Mouse (Mus musculus) midbrain, embryonic 14.5 days (tissue): Measurements from ENCODE around the gene Tnfrsf8. TPM values are rescaled to one million over a fixed set of nuclear protein-coding genes. Genes with fewer than 3 reads are reported as not detected.

Source experiments
- ATAC-seq: fragments of 200-750 bp; cut with Nextera tagmentation; 2 replicates; pipeline ENCODE4 v1.8.0; 2017; ENCODE audit warnings: moderate number of reproducible peaks, moderate library complexity; ENCODE audit not compliant: low FRiP score, low TSS enrichment
- DNase-seq: peaks from one replicate; pipeline ENCODE4 v3.0.0-alpha.2; 2015
- H3K27ac ChIP-seq: fragments of 300-500 bp; sonication (generic); replicated peaks from 2 replicates; pipeline ENCODE4 v1.5.1; 2014; ENCODE audit warnings: mild to moderate bottlenecking, low read depth, low read length, moderate library complexity
- H3K27me3 ChIP-seq: fragments of 300-500 bp; sonication (generic); 2 replicates; pipeline ENCODE4 v1.6.1; 2014; ENCODE audit warnings: low read length, control low read depth, mixed read lengths; ENCODE audit not compliant: control insufficient read depth, insufficient read depth
- H3K36me3 ChIP-seq: fragments of 300-500 bp; sonication (generic); 2 replicates; pipeline ENCODE4 v1.6.1; 2014; ENCODE audit warnings: low read length, control low read depth; ENCODE audit not compliant: control insufficient read depth, insufficient read depth
- H3K4me1 ChIP-seq: fragments of 300-500 bp; sonication (generic); 2 replicates; pipeline ENCODE4 v1.6.1; 2014; ENCODE audit warnings: mild to moderate bottlenecking, antibody characterized with exemption, low read length, control low read depth; ENCODE audit not compliant: control insufficient read depth, insufficient read depth
- H3K4me2 ChIP-seq: fragments of 300-500 bp; sonication (generic); 2 replicates; pipeline ENCODE4 v1.6.1; 2014; ENCODE audit warnings: mild to moderate bottlenecking, low read length, moderate library complexity
- H3K4me3 ChIP-seq: fragments of 300-500 bp; sonication (generic); replicated peaks from 2 replicates; pipeline ENCODE4 v1.5.1; 2014; ENCODE audit warnings: low read depth, low read length
- H3K9ac ChIP-seq: fragments of 300-500 bp; sonication (generic); replicated peaks from 2 replicates; pipeline ENCODE4 v1.6.1; 2014; ENCODE audit warnings: mild to moderate bottlenecking, low read length, moderate library complexity
- H3K9me3 ChIP-seq: fragments of 300-500 bp; sonication (generic); 2 replicates; pipeline ENCODE4 v1.6.1; 2016; ENCODE audit warnings: low read length, control low read depth, mixed read lengths; ENCODE audit not compliant: control insufficient read depth
- WGBS: fragments of 180-500 bp; shearing (Covaris S2); extraction: QIAGEN DNeasy Blood & Tissue Kit; methylation state at CpG from one replicate; pipeline ENCODE4 v1.1.7; 2014; 5-methylcytosine and 5-hydroxymethylcytosine counted together
- polyA plus RNA-seq: library from polyadenylated mRNA; unstranded; fragments of >200 nt; fragmentation: Nextera tagmentation; extraction: Ambion mirVana; gene quantifications from 2 replicates; pipeline ENCODE4 v1.2.1, GENCODE M21; 2014

The Tnfrsf8 gene
- polyA plus RNA-seq, 1 experiment from 2014 or later: 0.29 TPM

GRCm38 (mm10) chr4:145337906-145338858, 23.2 kb upstream of the Tnfrsf8 start:
- H3K4me2 ChIP-seq: no peak overlapping the region
- WGBS: 81% methylated on average over 9 of the region's 9 CpGs
- H3K27ac ChIP-seq: no peak overlapping the region
- no peak overlapping the region for H3K4me3 ChIP-seq
- no peaks in the 10 kb centered on the region for H3K27me3 ChIP-seq
- ATAC-seq (no peak), DNase-seq (no peak)
- no peak overlapping the region for H3K9ac ChIP-seq
- no peaks in the 10 kb centered on the region for H3K4me1 ChIP-seq
- no peaks in the 10 kb centered on the region for H3K9me3 ChIP-seq
- no peaks in the 10 kb centered on the region for H3K36me3 ChIP-seq

DNA sequence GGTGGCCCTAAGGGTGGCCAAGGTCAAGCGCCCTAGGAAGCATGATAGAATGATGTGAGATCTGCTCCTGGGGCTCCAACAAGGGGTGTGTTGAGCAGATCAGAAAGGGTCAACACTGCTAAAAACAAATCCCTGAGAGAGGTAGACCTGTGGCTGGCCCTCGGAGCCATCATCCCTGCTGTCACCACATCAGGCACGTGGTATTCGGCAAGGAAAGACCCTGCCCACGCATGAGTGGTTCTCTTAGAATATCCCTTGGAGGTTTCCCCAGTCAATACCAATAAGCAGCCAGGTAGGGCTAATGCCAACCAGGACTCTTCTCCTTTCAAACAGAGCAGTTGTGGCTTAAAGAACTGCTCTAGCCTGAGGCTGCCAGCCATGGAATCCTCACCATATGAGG, 21.6 kb upstream of the Tnfrsf8 start:
- no peaks in the 10 kb centered on the region for H3K27me3 ChIP-seq
- no peak for DNase-seq
- H3K9me3 ChIP-seq: no peaks in the 10 kb centered on the region
- WGBS: 78% methylated on average over 5 of the region's 5 CpGs
- no peak overlapping the region for H3K27ac ChIP-seq
- H3K4me1 ChIP-seq: no peaks in the 10 kb centered on the region
- H3K9ac ChIP-seq: no peak overlapping the region
- no peak overlapping the region for H3K4me3 ChIP-seq
- no peaks in the 10 kb centered on the region for H3K36me3 ChIP-seq
- H3K4me2 ChIP-seq: no peak overlapping the region
- ATAC-seq: no peak

DNA sequence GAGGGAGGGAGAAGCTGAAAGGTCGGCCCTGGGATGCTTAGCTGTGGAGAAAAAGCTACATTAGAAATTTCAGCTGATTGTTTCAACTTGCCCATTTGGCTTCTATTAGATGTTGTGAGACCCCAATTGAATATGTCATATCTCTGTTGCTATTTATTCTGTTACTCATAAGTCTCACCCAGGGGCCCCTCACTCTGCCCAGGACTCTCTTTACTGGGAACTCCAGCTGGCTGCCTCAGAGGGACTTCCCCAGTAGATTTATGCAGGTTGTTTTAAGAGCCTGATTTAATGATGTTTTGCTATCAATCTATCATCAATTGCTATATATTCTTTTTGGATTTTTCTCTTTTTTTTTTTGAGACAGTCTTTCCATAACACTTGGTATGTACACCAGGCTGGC, 21.1 kb upstream of the Tnfrsf8 start:
- ATAC-seq: no peak

DNA sequence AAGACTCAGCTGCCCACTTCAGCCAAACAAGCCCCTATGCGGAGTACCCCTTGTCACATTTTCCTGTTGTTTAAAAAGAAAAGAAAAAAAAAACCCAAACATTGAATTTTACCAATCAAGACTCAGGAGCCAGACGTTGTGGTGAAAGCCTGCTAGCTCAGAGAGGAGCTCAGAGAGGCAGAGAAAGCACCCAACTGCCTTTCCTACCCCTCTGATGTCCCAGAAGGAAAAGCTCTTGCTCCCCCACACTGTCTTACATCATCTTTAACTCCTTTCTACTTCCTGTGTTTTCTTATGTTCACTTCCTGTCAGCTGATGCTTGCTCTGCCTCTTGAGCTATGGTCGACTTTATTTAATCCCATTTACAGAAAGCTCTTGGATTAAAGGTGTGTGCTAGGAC, 8.7 kb upstream of the Tnfrsf8 start:
- Histone ChIP-seq H3K4me1 (no peaks in the 10 kb centered on the region), H3K36me3 (no peaks in the 10 kb centered on the region), H3K27me3 (no peaks in the 10 kb centered on the region), H3K27ac (no peak overlapping the region), H3K4me2 (no peak overlapping the region), H3K9me3 (no peaks in the 10 kb centered on the region), H3K4me3 (no peak overlapping the region), H3K9ac (no peak overlapping the region)
- no peak for ATAC-seq
- DNase-seq: no peak
- WGBS: 60% methylated on average over 3 of the region's 3 CpGs

More for the DNA sequence above, 21.1 kb upstream of the Tnfrsf8 start:
- 67% methylated on average over 1 of the region's 1 CpGs for WGBS
- H3K27ac ChIP-seq: no peak overlapping the region
- no peaks in the 10 kb centered on the region for H3K27me3 ChIP-seq
- no peaks in the 10 kb centered on the region for H3K4me1 ChIP-seq
- no peak overlapping the region for H3K4me3 ChIP-seq
- H3K4me2 ChIP-seq: no peak overlapping the region
- H3K36me3 ChIP-seq: no peaks in the 10 kb centered on the region
- no peak overlapping the region for H3K9ac ChIP-seq
- DNase-seq: no peak
- no peaks in the 10 kb centered on the region for H3K9me3 ChIP-seq

- Histone ChIP-seq H3K4me2 (no peak overlapping the region), H3K4me1 (no peaks in the 10 kb centered on the region), H3K9me3 (no peaks in the 10 kb centered on the region), H3K36me3 (no peaks in the 10 kb centered on the region), H3K27me3 (no peaks in the 10 kb centered on the region), H3K4me3 (no peak overlapping the region), H3K9ac (no peak overlapping the region), H3K27ac (no peak overlapping the region)
- no peak for DNase-seq
- ATAC-seq: no peak
- 73% methylated on average over 8 of the region's 8 CpGs for WGBS
Measured at GRCm38 (mm10) chr4:145322995-145323627, 8.1 kb upstream of the Tnfrsf8 start.

DNA sequence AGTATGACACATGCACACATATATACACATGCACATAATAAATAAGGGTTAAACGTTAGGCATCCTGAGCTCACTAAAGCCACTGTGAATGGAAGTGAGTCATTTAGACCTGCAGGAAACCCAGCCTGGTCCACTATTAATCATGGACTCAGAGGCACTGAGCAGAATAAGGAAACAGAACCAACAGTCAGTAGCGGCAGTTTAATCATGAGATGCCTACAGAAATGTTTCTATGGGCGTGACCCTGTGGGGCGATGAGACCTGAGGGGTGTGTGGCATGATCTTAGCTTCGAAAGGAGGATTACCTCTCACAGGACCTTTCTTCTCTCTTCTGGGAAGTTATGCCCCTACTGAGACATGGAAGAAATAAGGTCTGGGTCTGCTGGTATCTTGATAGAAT, 7.2 kb upstream of the Tnfrsf8 start:
- Histone ChIP-seq H3K4me1 (no peaks in the 10 kb centered on the region), H3K36me3 (no peaks in the 10 kb centered on the region), H3K4me3 (no peak overlapping the region), H3K4me2 (no peak overlapping the region), H3K9me3 (no peaks in the 10 kb centered on the region), H3K27ac (no peak overlapping the region), H3K27me3 (no peaks in the 10 kb centered on the region), H3K9ac (no peak overlapping the region)
- WGBS: 90% methylated on average over 5 of the region's 5 CpGs
- ATAC-seq (no peak), DNase-seq (no peak)

DNA sequence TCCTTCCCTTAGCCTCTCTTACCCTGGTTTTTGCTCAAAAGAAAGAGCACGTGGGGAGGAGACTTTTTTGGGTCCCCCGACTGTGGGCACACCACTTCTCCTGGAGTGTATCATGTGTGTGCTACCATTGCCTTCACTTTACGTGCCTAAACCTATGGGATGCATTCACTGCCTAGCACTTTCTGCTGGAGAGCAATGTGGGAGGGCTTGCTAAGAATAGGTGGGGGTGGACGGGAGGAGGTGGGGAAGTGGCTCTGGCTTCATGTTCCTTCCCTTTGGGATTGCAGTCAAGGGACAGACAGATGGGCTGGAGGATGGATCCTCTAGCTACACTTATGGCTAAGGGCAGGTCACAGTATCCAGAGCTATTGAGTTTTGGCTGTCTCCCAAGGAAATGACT, 5.7 kb upstream of the Tnfrsf8 start:
- Histone ChIP-seq H3K27me3 (no peaks in the 10 kb centered on the region), H3K27ac (no peak overlapping the region), H3K4me2 (no peak overlapping the region), H3K9me3 (no peaks in the 10 kb centered on the region), H3K4me3 (no peak overlapping the region), H3K9ac (no peak overlapping the region), H3K36me3 (no peaks in the 10 kb centered on the region), H3K4me1 (no peaks in the 10 kb centered on the region)
- WGBS: 83% methylated on average over 4 of the region's 4 CpGs
- DNase-seq (no peak), ATAC-seq (no peak)

GRCm38 (mm10) chr4:145319274-145320226, 4.6 kb upstream of the Tnfrsf8 start:
- no peak overlapping the region for H3K9ac ChIP-seq
- H3K4me2 ChIP-seq: no peak overlapping the region
- H3K4me3 ChIP-seq: no peak overlapping the region
- H3K9me3 ChIP-seq: no peaks in the 10 kb centered on the region
- no peaks in the 10 kb centered on the region for H3K27me3 ChIP-seq
- no peaks in the 10 kb centered on the region for H3K4me1 ChIP-seq
- no peaks in the 10 kb centered on the region for H3K36me3 ChIP-seq
- H3K27ac ChIP-seq: no peak overlapping the region
- ATAC-seq (no peak), DNase-seq (no peak)
- 73% methylated on average over 4 of the region's 4 CpGs for WGBS
